Mouse (Mus musculus) midbrain, embryonic 16.5 days (tissue): ENCODE data around the gene Crk. TPM values are rescaled to one million over a fixed set of nuclear protein-coding genes. Genes with fewer than 3 reads are reported as not detected.
"Not testable (repeated sequence)": the region's sequence is repeated elsewhere in the genome, so short reads cannot be mapped to it uniquely, and the experiment has no call there.

Experiments used
- ATAC-seq: fragments of 200-750 bp; cut with Nextera tagmentation; 2 replicates; pipeline ENCODE4 v1.8.0; 2017; ENCODE audit warnings: moderate TSS enrichment
- H3K27ac ChIP-seq: fragments of 300-500 bp; sonication (generic); 2 replicates; pipeline ENCODE4 v1.5.1; 2014; ENCODE audit warnings: mild to moderate bottlenecking, low read length, mixed read lengths
- H3K27me3 ChIP-seq: fragments of 300-500 bp; sonication (generic); 2 replicates; pipeline ENCODE4 v1.6.1; 2014; ENCODE audit warnings: low read depth, low read length, mixed read lengths; ENCODE audit not compliant: control insufficient read depth, insufficient read depth
- H3K36me3 ChIP-seq: fragments of 300-500 bp; sonication (generic); 2 replicates; pipeline ENCODE4 v1.6.1; 2014; ENCODE audit warnings: mild to moderate bottlenecking, low read length, moderate library complexity, mixed read lengths; ENCODE audit not compliant: control insufficient read depth, insufficient read depth
- H3K4me1 ChIP-seq: fragments of 300-500 bp; sonication (generic); 2 replicates; pipeline ENCODE4 v1.6.1; 2014; ENCODE audit warnings: mild to moderate bottlenecking, low read length, mixed read lengths; ENCODE audit not compliant: control insufficient read depth, insufficient read depth
- H3K4me2 ChIP-seq: fragments of 300-500 bp; sonication (generic); 2 replicates; pipeline ENCODE4 v1.6.1; 2014; ENCODE audit warnings: mild to moderate bottlenecking, low read length, mixed read lengths
- H3K4me3 ChIP-seq: fragments of 300-500 bp; sonication (generic); 2 replicates; pipeline ENCODE4 v1.5.1; 2014; ENCODE audit warnings: low read depth, mild to moderate bottlenecking, low read length, moderate library complexity, mixed read lengths
- H3K9ac ChIP-seq: fragments of 300-500 bp; sonication (generic); 2 replicates; pipeline ENCODE4 v1.6.1; 2014; ENCODE audit warnings: low read depth, low read length, mixed read lengths
- H3K9me3 ChIP-seq: fragments of 300-500 bp; sonication (generic); replicated peaks from 2 replicates; pipeline ENCODE4 v1.6.1; 2014; ENCODE audit warnings: mild to moderate bottlenecking, low read length, mixed read lengths; ENCODE audit not compliant: control insufficient read depth, poor library complexity, severe bottlenecking
- WGBS: fragments of 180-500 bp; shearing (Covaris S2); extraction: QIAGEN DNeasy Blood & Tissue Kit; methylation state at CpG from one replicate; pipeline ENCODE4 v1.1.7; 2014; 5-methylcytosine and 5-hydroxymethylcytosine counted together
- polyA plus RNA-seq: library from polyadenylated mRNA; unstranded; fragments of >200 nt; fragmentation: Nextera tagmentation; extraction: Ambion mirVana; gene quantifications from 2 replicates; pipeline ENCODE4 v1.2.1, GENCODE M21; 2015

The Crk gene
- polyA plus RNA-seq, 1 experiment from 2014 or later: 105 TPM

DNA sequence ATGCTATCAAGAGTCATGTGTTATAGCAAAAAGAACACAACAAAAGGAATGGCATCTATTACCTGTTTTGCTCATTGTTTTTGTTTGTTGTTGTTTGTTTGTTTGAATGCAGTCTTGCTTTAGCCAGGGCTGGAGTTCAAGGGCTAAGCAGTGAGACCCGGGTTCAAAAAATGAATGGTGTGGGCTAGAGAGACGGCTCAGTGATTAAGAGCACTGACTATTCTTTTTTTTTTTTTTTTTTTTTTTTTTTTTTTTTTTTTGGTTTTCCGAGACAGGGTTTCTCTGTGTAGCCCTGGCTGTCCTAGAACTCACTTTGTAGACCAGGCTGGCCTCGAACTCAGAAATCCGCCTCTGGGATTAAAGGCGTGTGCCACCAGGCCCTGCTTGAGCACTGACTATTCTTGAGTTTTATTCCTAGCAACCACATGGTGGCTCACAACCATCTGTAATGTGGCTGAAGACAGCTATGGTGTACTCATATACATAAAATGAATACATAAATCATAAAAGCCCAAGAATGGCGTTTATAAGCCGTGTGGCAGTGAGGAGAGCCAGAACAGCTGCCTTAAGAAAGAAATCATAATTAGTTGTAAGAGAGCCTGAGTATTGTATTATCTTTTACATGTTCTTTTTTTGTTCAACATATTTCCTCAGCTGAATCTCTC is 37.7 kb downstream of the Crk start:
- 78% methylated on average over 7 of the region's 8 CpGs for WGBS
- Histone ChIP-seq H3K4me3 (no peak overlapping the region), H3K9me3 (no peaks in the 10 kb centered on the region; the same call in 1 of the 2 replicates), H3K4me1 (no peaks in the 10 kb centered on the region), H3K9ac (no peak overlapping the region), H3K27me3 (no peaks in the 10 kb centered on the region), H3K36me3 (no peaks in the 10 kb centered on the region), H3K4me2 (no peak overlapping the region), H3K27ac (no peak overlapping the region)
- no peak for ATAC-seq

DNA sequence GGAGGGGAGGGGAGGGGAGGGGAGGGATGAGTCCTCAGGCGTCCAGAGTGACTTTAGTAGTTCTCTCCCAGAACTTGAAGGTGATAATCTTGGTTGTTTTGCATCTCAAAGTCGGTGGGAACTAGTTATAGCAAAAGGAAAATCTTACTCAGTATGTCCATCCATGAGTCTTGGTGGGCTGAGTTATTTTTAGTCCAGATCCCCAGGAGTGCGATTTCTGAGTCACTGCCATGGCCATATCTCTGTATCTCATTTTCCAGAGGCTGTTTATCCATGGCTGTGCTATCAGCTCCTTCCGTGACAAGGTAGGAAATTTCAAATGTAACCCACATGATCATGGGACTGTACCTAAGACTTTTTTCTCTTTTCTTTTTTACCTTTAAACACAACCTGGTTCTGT is 43.3 kb downstream of the Crk start:
- Histone ChIP-seq H3K4me1 (no peaks in the 10 kb centered on the region), H3K9ac (no peak overlapping the region), H3K27me3 (no peaks in the 10 kb centered on the region), H3K4me2 (no peak overlapping the region), H3K9me3 (no peaks in the 10 kb centered on the region; the same call in 1 of the 2 replicates), H3K4me3 (no peak overlapping the region), H3K27ac (no peak overlapping the region), H3K36me3 (no peaks in the 10 kb centered on the region)
- ATAC-seq: no peak
- 64% methylated on average over 4 of the region's 4 CpGs for whole genome bisulfite sequencing

DNA sequence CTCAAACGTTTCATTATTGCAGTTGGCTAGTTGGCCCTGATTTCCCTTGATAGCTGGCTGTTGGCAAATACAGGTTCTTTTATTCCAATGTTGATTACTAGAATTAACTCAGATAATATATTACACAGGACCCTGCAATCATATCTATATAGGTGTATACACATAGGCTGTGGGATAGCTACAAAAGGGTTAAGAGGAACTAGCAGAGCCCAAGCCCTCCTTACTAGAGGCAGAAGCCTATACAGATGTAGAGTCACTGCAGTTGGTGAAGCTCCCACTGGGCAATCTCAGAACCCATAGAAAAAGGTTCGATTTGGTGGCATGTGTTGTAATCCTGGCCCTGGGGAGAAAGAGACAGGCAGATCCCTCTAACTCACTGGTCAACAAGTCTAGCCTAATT is 48.1 kb downstream of the Crk start:
- peaks cover 12% of the 10 kb centered on the region for H3K4me1 ChIP-seq
- no peaks in the 10 kb centered on the region for H3K9me3 ChIP-seq
- WGBS: 66% methylated on average over 2 of the region's 2 CpGs
- no peak overlapping the region for H3K4me3 ChIP-seq
- no peak overlapping the region for H3K4me2 ChIP-seq
- no peak overlapping the region for H3K9ac ChIP-seq
- no peaks in the 10 kb centered on the region for H3K27me3 ChIP-seq
- ATAC-seq: no peak
- H3K36me3 ChIP-seq: no peaks in the 10 kb centered on the region
- no peak overlapping the region for H3K27ac ChIP-seq

DNA sequence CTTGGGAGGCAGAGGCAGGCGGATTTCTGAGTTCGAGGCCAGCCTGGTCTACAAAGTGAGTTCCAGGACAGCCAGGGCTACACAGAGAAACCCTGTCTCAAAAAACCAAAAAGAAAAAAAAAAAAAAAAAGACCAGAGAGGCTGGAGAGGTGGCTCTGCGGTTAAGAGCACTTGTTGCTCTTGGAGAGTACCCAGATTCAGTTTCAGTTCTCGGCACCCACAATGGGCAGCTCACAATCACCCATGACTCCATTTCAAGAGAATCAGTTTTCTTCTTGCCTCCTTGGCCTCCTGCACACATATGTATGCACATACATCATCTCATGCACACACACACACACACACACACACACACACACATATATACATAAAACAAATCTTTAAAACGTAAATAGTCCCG is 48.6 kb downstream of the Crk start:
- H3K9ac ChIP-seq, H3K4me2 ChIP-seq, H3K36me3 ChIP-seq, H3K27me3 ChIP-seq, H3K4me3 ChIP-seq, H3K9me3 ChIP-seq, ATAC-seq, H3K27ac ChIP-seq: not testable (repeated sequence)
- WGBS: 93% methylated on average over 6 of the region's 6 CpGs
- peaks cover 13% of the 10 kb centered on the region for H3K4me1 ChIP-seq

DNA sequence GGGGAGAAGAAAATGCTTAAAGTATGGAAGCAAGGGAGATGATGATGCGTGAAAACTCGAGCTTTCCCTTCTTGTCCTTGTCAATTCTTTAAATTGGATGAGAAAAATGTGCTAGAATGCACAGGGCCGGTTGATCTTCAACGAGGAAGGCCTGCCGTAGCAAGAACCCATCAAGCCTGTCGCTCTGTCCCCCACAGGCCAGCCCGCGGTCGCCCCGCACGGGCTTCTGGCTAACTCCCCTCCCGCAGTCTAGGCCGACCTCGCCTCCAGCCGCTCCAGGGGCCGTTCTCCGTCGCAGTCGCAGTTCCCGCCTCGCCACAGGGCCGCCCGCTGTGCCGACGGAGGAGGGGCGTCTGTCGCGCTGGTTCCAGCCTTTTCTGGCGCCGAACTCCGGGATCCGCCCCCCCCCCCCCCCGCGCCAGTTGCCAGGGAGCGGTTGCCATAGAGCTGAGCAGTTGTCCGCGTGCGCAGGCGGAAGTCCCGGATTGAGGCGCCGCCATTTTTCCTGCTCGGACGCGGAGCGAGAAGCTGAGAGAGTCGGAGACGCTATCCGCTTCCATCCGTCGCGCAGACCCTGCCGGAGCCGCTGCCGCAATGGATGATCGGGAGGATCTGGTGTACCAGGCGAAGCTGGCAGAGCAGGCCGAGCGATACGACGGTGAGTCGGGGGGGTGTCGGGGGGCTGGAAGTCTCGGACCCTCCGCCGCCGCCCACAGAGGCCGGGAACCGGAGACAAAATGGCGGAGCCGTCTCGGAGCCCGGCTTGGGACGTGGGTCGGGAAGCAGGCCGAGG is 53.6 kb downstream of the Crk start, which contains the start of gene Ywhae:
Ywhae (plus strand) TSS at position 436 of the 793 bp plus-strand sequence.
- Histone ChIP-seq H3K4me1 (peaks cover 40% of the 10 kb centered on the region), H3K9ac (peak within 1 kb of the TSS; percentile 100), H3K36me3 (no peaks in the 10 kb centered on the region), H3K27ac (peak within 1 kb of the TSS; percentile 100), H3K4me2 (peak within 1 kb of the TSS; percentile 92), H3K9me3 (no peaks in the 10 kb centered on the region), H3K4me3 (peak within 1 kb of the TSS; percentile 96), H3K27me3 (no peaks in the 10 kb centered on the region)
- peak; percentile 93 for ATAC-seq
- WGBS: under 1% methylated on average over 71 of the region's 76 CpGs

DNA sequence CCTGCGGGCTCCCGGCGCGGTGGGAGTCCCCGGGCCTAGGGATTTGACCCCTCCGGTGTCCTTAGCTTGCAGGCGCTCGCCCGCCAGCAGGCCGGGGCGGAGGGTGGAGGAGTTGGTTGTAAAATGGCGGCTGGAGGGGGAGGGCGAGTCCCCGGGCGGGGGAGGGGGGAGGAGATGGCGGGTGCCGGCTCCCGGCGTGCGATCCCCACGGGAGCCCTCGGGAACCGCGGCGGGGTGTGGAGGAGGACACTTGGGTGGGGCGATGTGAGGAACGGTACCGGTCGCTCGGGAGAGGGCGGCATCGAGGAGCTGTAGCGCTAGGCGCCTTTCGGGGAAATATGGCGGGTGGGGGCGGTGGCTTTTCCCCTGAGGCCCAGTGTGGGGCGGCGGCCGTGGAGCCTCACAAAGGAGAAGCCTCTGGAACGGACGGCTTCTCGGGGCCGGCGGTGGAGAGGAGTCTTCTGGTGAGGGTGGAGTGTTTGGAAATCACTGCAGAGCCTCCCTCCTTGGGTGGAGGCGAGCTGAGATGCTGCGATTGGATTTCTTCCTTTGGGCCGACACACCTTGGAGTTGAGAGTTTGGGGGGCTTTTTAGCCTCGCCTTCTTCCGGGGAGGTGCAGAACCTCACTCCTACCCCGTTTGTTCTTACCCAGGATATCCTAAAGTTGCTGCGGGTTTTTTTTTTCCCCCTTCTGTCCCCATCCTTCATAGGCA is 54.3 kb downstream of the Crk start:
- H3K9me3 ChIP-seq: no peaks in the 10 kb centered on the region
- peaks cover 46% of the 10 kb centered on the region for H3K4me1 ChIP-seq
- H3K4me2 ChIP-seq: peak overlapping the region; percentile 92
- H3K4me3 ChIP-seq: peak overlapping the region; percentile 96
- no peaks in the 10 kb centered on the region for H3K36me3 ChIP-seq
- no peaks in the 10 kb centered on the region for H3K27me3 ChIP-seq
- peak; percentile 70 for ATAC-seq
- peak overlapping the region; percentile 100 for H3K9ac ChIP-seq
- H3K27ac ChIP-seq: peak overlapping the region; percentile 100
- WGBS: under 1% methylated on average over 44 of the region's 52 CpGs

DNA sequence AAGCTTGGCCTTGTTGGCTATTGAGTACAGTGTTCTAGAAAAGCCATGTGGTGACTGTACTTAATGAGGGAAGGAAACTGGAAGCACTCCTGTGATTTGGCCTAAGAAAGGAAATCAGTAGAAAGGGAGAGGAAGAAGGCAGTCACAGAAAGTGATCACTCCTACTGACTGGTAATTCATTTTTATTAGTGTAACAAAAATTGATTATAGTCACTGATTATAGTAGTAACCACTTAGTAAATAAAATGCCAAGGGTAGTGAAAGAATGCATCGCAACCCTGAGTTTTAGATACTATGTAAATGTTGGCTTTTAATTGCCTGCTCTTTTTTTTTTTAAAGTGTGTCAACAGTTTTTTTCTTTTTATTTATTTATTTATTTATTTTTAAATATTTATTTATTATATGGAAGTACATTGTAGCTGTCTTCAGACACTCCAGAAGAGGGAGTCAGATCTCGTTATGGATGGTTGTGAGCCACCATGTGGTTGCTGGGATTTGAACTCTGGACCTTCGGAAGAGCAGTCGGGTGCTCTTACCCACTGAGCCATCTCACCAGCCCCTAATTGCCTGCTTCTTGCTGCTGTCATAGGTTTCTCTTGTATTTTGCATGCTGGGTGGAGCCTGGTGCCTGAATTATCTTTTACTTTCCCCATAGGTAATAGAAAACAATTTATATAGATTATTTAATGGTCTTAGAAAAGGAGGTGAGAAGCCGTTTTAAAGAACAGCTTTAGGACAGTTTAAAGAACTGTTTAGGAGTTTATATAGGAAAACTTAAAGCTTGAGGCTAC is 56.6 kb downstream of the Crk start:
- Histone ChIP-seq H3K36me3 (no peaks in the 10 kb centered on the region), H3K4me1 (peaks cover 52% of the 10 kb centered on the region), H3K27ac (no peak overlapping the region), H3K9ac (no peak overlapping the region), H3K4me2 (peak overlapping the region; percentile 92), H3K27me3 (no peaks in the 10 kb centered on the region), H3K4me3 (peak overlapping the region; percentile 96), H3K9me3 (no peaks in the 10 kb centered on the region)
- no peak for ATAC-seq
- 70% methylated on average over 5 of the region's 5 CpGs for WGBS

DNA sequence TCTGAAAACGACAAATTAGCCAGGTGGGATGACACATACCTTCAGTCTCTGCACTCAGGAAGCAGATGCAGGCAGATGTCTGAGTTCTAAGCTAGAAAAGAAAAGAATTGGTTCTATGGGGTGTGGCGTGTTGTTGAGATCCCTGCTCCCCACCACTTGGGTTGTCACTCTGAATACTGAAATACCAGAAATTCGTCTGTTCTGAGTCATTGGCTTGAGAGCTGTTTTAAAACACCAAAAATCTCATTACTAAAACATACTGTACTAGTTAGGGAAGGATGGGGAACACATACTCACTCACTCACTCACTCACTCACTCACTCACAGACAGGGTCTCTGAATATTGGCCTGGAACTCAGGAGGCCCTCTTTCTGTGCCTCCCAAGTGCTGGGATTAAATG is 57.9 kb downstream of the Crk start:
- peaks cover 46% of the 10 kb centered on the region for H3K4me1 ChIP-seq
- 68% methylated on average over 3 of the region's 3 CpGs for WGBS

More for the DNA sequence above, 57.9 kb downstream of the Crk start:
- H3K9ac ChIP-seq: no peak overlapping the region
- H3K36me3 ChIP-seq: no peaks in the 10 kb centered on the region
- no peak overlapping the region for H3K27ac ChIP-seq
- no peaks in the 10 kb centered on the region for H3K27me3 ChIP-seq
- H3K9me3 ChIP-seq: no peaks in the 10 kb centered on the region
- no peak for ATAC-seq
- peak overlapping the region; percentile 2; the same call in 1 of the 2 replicates for H3K4me2 ChIP-seq
- H3K4me3 ChIP-seq: no peak overlapping the region
